Mouse (Mus musculus) MN1 (cell line): Measurements from ENCODE around the gene Cracr2b.

Experiments
- DNase-seq: peaks from one replicate; pipeline ENCODE4 v3.0.0-alpha.2; 2016; ENCODE audit warnings: low spot score

The Cracr2b gene

GRCm38 (mm10) chr7:141460391-141461113 lies at the start of gene Cracr2b:
TSS of gene Cracr2b (plus strand) at chr7:141461094.
- DNase-seq, result no peak

DNA sequence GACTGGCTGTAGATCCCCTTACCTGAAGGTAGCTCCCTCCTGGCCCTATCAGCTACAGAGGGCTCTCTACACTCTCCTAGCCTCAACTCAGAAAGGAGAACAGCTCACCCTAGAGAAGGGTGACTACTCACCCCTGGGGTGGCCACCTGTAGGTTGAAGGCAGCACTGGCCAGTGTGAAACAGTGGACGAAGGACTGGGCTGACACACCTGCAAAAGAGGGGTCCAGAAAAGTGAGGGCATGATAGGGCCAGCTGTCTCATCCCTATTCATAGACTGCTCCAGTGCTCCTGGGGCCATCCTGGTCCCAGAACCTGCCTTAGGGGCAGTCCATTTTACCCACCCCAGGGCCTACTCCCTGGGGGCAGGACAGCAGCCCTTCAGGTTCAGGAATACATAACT lies 49.2 kb upstream of the Cracr2b start:
- no peak for DNase-seq

- DNase-seq, result peak; percentile 60
Observed at GRCm38 (mm10) chr7:141413331-141413730, 47.6 kb upstream of the Cracr2b start.

- DNase-seq, result peak; percentile 99
Observed at GRCm38 (mm10) chr7:141413809-141414584, 46.9 kb upstream of the Cracr2b start, which contains the start of gene Gatd1. TSS of gene Gatd1 (minus strand) at chr7:141414136.

GRCm38 (mm10) chr7:141416144-141416841 lies 44.6 kb upstream of the Cracr2b start:
- DNase-seq, result no peak

GRCm38 (mm10) chr7:141417731-141418681 lies 42.9 kb upstream of the Cracr2b start:
- no peak for DNase-seq

DNA sequence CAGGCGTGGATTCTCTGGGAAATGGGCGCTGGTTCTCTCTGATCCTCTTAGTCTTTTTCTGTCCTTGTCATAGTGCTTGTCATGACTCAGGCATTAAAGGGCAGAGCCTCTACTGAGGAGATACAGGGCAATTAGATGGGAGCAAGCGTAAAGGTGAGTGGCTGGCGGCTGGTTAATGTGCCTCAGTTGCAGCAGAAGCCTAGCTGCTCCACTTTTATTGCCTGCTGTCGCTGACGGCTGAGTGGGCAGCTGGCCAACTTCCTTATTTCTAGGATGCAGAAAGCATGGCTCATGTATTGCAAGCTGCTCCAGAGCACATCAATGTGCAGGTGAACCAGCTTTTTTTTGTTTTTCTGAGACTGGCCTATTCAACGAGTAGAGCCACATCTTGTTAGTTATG lies 41.9 kb upstream of the Cracr2b start:
- DNase-seq, result peak; percentile 57

GRCm38 (mm10) chr7:141420030-141420702 lies 40.7 kb upstream of the Cracr2b start:
- no peak for DNase-seq

- DNase-seq, result no peak
Observed at GRCm38 (mm10) chr7:141423811-141424210, 37.1 kb upstream of the Cracr2b start.

DNA sequence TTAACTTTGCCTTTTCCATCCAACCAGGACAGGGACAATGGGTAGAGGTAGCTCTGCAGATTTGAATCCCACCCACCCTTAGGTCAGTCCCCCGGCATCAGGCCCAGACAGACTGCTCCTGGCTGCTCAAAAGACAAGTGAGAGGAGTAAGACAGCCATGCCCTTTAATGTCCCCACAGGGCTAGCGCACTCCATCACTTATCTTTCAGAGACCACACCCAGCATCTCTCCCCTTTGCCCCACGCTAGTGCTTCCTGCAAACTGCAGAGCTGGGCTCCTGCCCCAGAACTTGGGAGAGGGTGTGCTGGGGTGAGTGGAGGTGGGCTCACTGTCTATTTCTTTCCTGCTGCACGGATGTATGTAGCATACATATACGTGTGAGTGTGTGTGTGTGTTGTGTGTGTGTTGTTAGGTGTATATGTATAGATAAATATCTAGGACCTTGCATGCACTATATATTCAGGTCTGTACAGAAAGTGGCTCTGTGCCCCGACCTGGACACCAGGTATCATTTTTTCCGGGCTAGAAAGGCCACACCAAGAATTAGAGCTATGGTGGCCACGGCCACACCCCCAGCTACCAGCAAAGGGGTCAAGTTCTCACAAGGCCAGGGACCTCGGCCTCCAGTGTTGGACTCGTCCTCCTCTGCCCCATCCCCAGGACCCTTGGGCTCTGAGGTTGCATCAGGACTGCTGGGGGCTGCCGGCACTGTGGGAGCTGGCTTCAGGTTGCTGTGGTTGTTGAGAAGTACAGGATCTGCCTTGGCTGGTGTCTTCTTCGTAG lies 33.8 kb upstream of the Cracr2b start:
- no peak for DNase-seq

GRCm38 (mm10) chr7:141428701-141429100 lies 32.2 kb upstream of the Cracr2b start:
- DNase-seq, result no peak

DNA sequence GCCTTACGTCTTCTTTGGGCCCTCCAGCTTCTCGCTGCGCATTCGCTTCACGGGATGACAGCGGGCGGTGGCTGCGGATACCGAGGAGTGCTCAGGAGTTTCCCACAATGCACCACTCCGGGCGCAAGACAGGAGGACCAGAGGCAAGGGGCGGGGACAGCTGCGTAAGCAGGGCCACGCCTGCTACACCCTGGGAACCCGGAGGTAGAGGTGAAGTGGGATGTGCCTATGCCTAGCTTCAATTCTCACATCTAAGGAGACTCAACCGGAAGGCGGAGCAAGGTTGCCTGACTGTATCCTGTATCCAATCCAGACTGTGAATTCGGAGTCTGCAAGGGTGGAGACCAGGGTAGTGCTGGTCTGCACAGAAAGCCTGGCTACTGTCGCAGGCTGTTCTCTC lies 31.6 kb upstream of the Cracr2b start, which contains the start of gene Cend1:
Gene Cend1, minus strand, starts transcription at position 182 of the 400 bp plus-strand sequence.
- peak; percentile 93 for DNase-seq

DNA sequence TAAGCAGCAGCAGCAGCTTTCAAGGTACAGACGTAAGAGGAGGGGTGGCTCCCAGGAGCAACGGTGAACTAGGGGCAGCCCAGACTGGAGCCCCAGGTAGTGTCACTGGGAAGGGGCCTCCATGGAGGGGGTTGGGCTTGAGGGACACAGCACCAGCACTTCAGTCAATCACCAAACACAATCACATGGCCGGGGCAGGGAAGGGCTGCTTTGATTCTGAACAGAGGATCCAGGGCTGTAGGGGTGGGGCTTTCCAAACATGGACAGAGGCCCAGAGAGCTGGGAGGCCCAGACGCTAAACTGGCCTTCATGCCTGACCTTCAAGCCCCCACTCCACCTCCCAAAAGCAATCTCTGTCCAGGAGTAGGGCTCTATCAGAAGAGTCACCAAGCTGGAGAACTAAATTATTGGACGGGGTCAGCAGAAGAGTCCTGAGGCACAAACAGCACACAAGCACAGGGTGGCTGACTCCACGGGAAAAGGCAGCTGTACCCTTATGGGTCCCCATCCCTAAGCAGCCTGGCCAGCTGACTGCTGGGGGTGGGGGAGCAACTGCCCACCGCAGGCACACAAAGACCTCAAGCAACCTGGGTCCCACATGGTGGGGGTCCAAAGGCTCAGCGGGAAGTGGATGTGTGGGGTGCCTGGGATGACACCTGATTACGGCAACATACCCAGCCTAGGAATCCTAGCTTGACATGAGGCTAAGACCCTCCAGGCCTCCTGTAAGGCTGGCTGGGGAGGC lies 30.9 kb upstream of the Cracr2b start:
- DNase-seq, result no peak

DNA sequence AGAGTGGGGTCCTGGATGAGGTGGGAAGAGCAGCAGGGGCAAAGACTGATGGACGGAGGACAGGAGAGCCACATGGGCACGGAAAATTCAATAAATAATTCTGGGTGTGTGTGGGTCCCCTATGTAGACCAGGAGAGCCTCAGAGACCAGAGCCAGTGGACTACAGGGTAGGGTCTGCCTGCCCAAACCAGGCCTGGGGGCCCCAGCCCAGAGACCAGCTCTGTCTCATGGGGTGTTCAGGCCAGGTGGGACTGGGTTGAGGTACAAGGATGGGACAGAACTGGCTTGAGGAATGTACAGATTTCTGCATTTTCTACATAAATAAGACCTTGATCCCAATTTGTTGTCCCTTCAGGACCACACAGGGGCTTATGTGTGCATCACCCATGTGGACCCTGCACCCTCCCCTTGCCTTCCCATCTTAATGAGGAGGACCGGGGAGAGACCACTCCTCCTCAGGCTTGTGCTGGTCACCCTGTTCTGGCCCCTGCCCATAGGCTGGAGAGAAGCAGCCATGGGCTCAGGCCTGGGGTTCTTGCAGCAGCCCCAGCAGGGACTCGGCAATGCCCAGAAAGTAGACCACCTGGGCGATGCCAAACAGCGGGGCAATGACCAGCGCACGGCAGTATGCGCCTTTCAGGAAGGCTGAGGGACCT lies 30.2 kb upstream of the Cracr2b start:
- DNase-seq, result no peak

DNA sequence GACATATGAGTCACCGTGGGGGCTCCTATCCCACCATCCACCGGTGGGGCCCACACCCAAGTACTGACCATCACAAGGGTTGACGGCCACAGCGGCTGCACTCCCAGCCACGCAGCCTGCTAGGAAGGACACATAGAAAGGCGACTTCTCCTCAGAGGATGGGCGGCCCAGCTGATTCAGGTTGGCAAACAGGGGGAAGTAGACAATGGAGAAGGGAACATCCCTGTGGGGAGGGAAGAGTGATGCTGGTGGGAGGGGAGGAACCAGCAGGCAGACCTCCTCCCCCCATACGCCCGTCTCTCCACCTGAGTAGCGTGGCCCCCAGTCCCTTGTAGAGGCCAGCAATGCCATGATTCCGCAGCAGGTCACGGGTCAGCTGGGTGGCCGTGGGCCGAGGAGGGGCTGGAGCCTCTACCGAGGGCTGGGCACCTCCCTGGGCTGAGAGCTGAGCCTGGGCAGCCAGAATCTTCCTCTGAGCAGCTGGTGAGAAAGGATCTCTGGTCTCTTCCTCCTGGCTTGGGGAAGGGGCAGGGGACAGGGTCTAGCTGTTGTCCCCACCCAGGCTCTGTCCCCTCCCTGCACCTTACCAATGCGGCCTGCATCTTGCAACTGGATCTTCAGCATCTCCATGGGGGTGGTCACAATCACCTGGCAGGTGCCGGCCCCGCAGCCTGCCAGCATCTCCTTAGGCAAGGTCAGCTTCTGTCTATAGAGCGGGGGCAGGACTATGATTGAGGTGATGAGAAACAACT lies 29.3 kb upstream of the Cracr2b start:
- DNase-seq, result no peak

DNA sequence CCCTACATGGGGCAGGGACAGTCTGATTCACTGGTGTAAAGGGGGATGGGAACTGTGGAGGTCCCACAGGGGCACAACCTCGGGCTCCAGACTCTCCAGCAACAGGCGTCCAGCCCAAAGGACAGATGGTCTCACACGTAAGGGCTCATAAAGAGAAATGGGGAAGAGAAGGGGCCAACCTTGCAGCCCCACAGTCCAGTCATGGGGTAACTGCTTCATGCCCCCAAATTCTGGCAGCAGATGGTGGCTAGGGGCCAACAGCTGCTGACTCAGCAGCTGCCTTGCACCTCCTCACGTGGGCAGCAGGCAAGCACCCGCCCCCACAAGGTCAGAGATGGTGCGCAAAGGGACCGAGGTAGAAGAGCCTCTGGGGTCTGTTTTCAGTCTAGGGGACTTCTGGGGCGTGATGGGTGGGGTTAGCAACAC lies 28.7 kb upstream of the Cracr2b start:
- DNase-seq, result no peak

DNA sequence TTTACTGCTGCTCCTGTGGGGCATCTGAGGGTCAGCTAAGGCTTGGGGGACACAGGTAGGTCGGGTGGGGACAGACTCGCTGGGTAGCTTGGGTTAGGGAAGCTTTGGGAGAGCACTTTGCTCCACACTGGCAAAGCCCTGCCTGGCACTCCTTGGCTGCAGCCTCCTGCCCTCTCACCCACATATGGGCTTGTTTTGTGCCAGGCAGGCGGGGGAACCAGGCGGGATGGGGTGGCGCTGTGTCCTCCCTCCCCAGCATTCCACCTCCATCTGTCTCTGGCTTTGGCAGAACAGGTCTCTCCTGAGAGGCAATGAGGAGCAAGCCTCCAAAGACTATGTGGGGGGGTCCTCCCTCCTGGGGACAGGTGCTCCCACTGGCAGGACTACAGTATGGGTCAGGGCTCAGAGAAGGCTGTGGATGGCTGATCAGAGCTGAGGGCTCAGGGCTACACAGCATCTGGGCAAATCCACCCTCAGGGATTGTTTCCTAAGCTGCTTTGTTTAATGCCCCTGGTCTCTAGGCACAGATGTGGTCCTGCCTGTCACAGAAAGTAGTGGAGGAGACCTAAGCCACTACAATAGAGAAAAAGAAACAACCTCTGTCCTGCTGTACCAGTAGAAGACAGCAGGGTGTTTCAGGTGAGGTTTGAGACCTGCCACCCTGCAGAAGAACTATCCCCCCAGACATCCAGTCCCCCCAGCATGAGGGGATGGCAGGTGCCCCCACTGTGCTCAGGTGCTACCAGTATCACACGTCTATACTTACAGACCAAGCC lies 28.0 kb upstream of the Cracr2b start:
- DNase-seq, result no peak
